Mouse (Mus musculus) ES-E14 (cell line): ENCODE results near the gene Pdzd2.

Source experiments
- CHD2 ChIP-seq: IDR thresholded peaks from 2 replicates; pipeline ENCODE4 v1.6.1; 2014; ENCODE audit warnings: mild to moderate bottlenecking, low read depth, low read length, inconsistent platforms
- HCFC1 ChIP-seq: IDR thresholded peaks from 2 replicates; pipeline ENCODE4 v1.6.1; 2012; ENCODE audit warnings: low read length, inconsistent platforms, borderline replicate concordance; ENCODE audit not compliant: insufficient read depth
- MAFK ChIP-seq: IDR thresholded peaks from 2 replicates; pipeline ENCODE4 v1.6.1; 2014; ENCODE audit warnings: mild to moderate bottlenecking, low read depth, low read length, inconsistent platforms; ENCODE audit not compliant: insufficient read depth
- ZC3H11A ChIP-seq: IDR thresholded peaks from 2 replicates; pipeline ENCODE4 v1.6.1; 2012; ENCODE audit warnings: low read depth, mild to moderate bottlenecking, inconsistent platforms, low read length, borderline replicate concordance
- ZNF384 ChIP-seq: IDR thresholded peaks from 2 replicates; pipeline ENCODE4 v1.6.1; 2012; ENCODE audit warnings: low read depth, low read length, inconsistent platforms

DNA sequence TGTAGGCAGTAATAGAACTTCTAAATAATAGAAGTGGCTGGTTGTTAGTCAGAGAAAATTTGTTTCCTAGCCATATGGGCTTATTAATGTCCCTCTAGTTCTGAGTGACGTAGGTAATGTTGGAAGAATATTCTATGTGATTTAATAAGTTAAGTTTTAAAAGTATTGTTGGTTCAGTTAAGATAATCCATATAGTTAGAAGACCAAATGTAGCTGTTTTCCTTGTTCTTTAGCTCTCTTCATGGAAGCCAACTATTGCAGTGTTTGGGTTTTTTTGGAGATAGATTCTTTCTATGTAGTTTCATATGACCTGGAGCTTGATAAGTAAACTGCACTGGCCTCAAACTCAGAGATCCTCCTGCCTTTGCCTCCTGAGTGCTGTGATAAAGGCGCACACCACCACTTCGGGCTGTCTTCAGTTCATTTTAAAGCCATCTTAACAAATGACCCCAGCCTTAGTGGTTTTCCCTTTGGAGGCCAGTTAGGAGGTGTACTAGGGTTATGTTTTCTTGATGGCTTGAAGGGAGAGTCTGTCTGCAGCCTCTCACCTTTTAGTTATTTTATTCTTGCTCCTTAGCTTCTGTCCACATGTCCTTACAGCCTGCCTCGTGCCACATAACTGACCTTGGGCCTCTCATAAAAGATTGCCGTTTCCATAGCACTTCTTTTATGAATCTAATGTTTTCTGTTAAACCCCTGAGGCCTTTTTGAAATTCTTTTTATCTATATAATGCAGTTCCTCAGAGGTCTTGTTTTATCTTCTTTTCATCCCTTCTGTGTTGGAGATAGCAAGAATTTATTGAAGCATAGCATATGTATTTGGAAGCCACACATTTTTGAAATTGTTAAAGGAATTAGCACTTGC lies 399.0 kb downstream of the Pdzd2 start:
- TF ChIP-seq HCFC1 (no peak), ZC3H11A (no peak), MAFK (no peak), CHD2 (no peak), ZNF384 (no peak)
